Mouse (Mus musculus): ENCODE results near the gene Atxn2.

GRCm38 (mm10) chr5:121846322-121846721 is 135.2 kb downstream of the Atxn2 start:
- TF ChIP-seq CHD2 (IDR thresholded peaks at IDR 0.05; ENCODE audit: low read depth, low read length): no peak
- no peak for TF ChIP-seq MAFK (IDR thresholded peaks at IDR 0.05; ENCODE audit: insufficient read depth, low read depth, low read length)
